Mouse (Mus musculus): ENCODE results near the gene Olfr741. TPM values are rescaled to one million over a fixed set of nuclear protein-coding genes. Genes with fewer than 3 reads are reported as not detected.

Gene Olfr741
- not detected in 2 replicates for polyA plus RNA-seq (2015; fragmentation: Nextera tagmentation; extraction: Ambion mirVana)

GRCm38 (mm10) chr14:50472438-50472837 is at the start of gene Olfr741:
Olfr741 (plus strand) TSS chr14:50472738.
- no peaks in the 10 kb centered on the region for H3K9me3 ChIP-seq
- H3K36me3 ChIP-seq, result no peaks in the 10 kb centered on the region
- ATAC-seq (ENCODE audit: borderline replicate concordance, extremely low read depth, low FRiP score, low TSS enrichment), result no peak
- H3K27ac ChIP-seq, result no peak within 1 kb of the TSS
- H3K9ac ChIP-seq, result no peak within 1 kb of the TSS
- H3K4me3 ChIP-seq, result no peak within 1 kb of the TSS
- H3K27me3 ChIP-seq, result no peaks in the 10 kb centered on the region
- no peak within 1 kb of the TSS for H3K4me2 ChIP-seq
- 69% methylated on average over 2 of the region's 2 CpGs for WGBS
- no peaks in the 10 kb centered on the region for H3K4me1 ChIP-seq

GRCm38 (mm10) chr14:50445245-50445644 is 27.3 kb upstream of the Olfr741 start, which contains the start of gene Olfr740:
Olfr740 (plus strand) TSS chr14:50445545.
- H3K27ac ChIP-seq, result no peak within 1 kb of the TSS
- no peak for ATAC-seq (ENCODE audit: borderline replicate concordance, extremely low read depth, low FRiP score, low TSS enrichment)
- H3K36me3 ChIP-seq, result no peaks in the 10 kb centered on the region
- no peaks in the 10 kb centered on the region for H3K27me3 ChIP-seq
- no peaks in the 10 kb centered on the region for H3K9me3 ChIP-seq
- no peak within 1 kb of the TSS for H3K4me3 ChIP-seq
- no peak within 1 kb of the TSS for H3K4me2 ChIP-seq
- H3K4me1 ChIP-seq, result no peaks in the 10 kb centered on the region
- 79% methylated on average over 3 of the region's 3 CpGs for WGBS
- no peak within 1 kb of the TSS for H3K9ac ChIP-seq

- H3K4me1 ChIP-seq, result no peaks in the 10 kb centered on the region
- H3K9me3 ChIP-seq, result no peaks in the 10 kb centered on the region
- H3K36me3 ChIP-seq, result no peaks in the 10 kb centered on the region
- H3K4me2 ChIP-seq, result no peak overlapping the region
- no peak overlapping the region for H3K27ac ChIP-seq
- WGBS, result 66% methylated on average over 2 of the region's 2 CpGs
- no peak overlapping the region for H3K4me3 ChIP-seq
- no peak overlapping the region for H3K9ac ChIP-seq
- no peak for ATAC-seq (ENCODE audit: borderline replicate concordance, extremely low read depth, low FRiP score, low TSS enrichment)
- no peaks in the 10 kb centered on the region for H3K27me3 ChIP-seq
Measured at GRCm38 (mm10) chr14:50478406-50478805, 5.9 kb downstream of the Olfr741 start.

GRCm38 (mm10) chr14:50503300-50503699 is 30.8 kb downstream of the Olfr741 start, which contains the start of gene Olfr742:
Olfr742 (plus strand) TSS chr14:50503600.
- Histone ChIP-seq H3K9me3 (no peaks in the 10 kb centered on the region), H3K27ac (no peak within 1 kb of the TSS), H3K36me3 (no peaks in the 10 kb centered on the region), H3K4me1 (no peaks in the 10 kb centered on the region), H3K4me2 (no peak within 1 kb of the TSS), H3K4me3 (no peak within 1 kb of the TSS), H3K9ac (no peak within 1 kb of the TSS), H3K27me3 (no peaks in the 10 kb centered on the region)
- ATAC-seq (ENCODE audit: borderline replicate concordance, extremely low read depth, low FRiP score, low TSS enrichment), result no peak
- WGBS, result 33% methylated on average over 2 of the region's 2 CpGs

- H3K4me2 ChIP-seq, result no peak within 1 kb of the TSS
- H3K27me3 ChIP-seq, result no peaks in the 10 kb centered on the region
- no peak within 1 kb of the TSS for H3K27ac ChIP-seq
- no peaks in the 10 kb centered on the region for H3K4me1 ChIP-seq
- H3K36me3 ChIP-seq, result no peaks in the 10 kb centered on the region
- ATAC-seq (ENCODE audit: borderline replicate concordance, extremely low read depth, low FRiP score, low TSS enrichment), result no peak
- H3K9ac ChIP-seq, result no peak within 1 kb of the TSS
- no peaks in the 10 kb centered on the region for H3K9me3 ChIP-seq
- H3K4me3 ChIP-seq, result no peak within 1 kb of the TSS
Measured at GRCm38 (mm10) chr14:50521539-50521938, 49.0 kb downstream of the Olfr741 start, which contains the start of gene Olfr743. Olfr743 (plus strand) TSS chr14:50521839.

Other genes starting within 250 kb of the Olfr741 start
- not detected in 2 replicates for gene Olfr731, start 230.9 kb upstream of the Olfr741 start, polyA plus RNA-seq (2015; fragmentation: Nextera tagmentation; extraction: Ambion mirVana)
- gene Olfr732, start 188.5 kb upstream of the Olfr741 start, polyA plus RNA-seq (2015; fragmentation: Nextera tagmentation; extraction: Ambion mirVana), result not detected in 2 replicates
- not detected in 2 replicates for gene Olfr733, start 171.2 kb upstream of the Olfr741 start, polyA plus RNA-seq (2015; fragmentation: Nextera tagmentation; extraction: Ambion mirVana)
- gene Olfr734, start 146.0 kb upstream of the Olfr741 start, polyA plus RNA-seq (2015; fragmentation: Nextera tagmentation; extraction: Ambion mirVana), result not detected in 2 replicates
- not detected in 2 replicates for gene Olfr735, start 123.9 kb upstream of the Olfr741 start, polyA plus RNA-seq (2015; fragmentation: Nextera tagmentation; extraction: Ambion mirVana)
- gene Tlr11, start 114.8 kb upstream of the Olfr741 start, polyA plus RNA-seq (2015; fragmentation: Nextera tagmentation; extraction: Ambion mirVana), result not detected in 2 replicates
- not detected in 2 replicates for gene Olfr736, start 91.6 kb upstream of the Olfr741 start, polyA plus RNA-seq (2015; fragmentation: Nextera tagmentation; extraction: Ambion mirVana)
- not detected in 2 replicates for gene Olfr738, start 65.2 kb upstream of the Olfr741 start, polyA plus RNA-seq (2015; fragmentation: Nextera tagmentation; extraction: Ambion mirVana)
- gene Olfr739, start 54.1 kb upstream of the Olfr741 start, polyA plus RNA-seq (2015; fragmentation: Nextera tagmentation; extraction: Ambion mirVana), result not detected in 2 replicates
- gene Olfr740, start 27.2 kb upstream of the Olfr741 start, polyA plus RNA-seq (2015; fragmentation: Nextera tagmentation; extraction: Ambion mirVana), result not detected in 2 replicates
- not detected in 2 replicates for gene Olfr742, start 30.9 kb downstream of the Olfr741 start, polyA plus RNA-seq (2015; fragmentation: Nextera tagmentation; extraction: Ambion mirVana)
- not detected in 2 replicates for gene Olfr743, start 49.1 kb downstream of the Olfr741 start, polyA plus RNA-seq (2015; fragmentation: Nextera tagmentation; extraction: Ambion mirVana)
- gene Olfr744, start 142.1 kb downstream of the Olfr741 start, polyA plus RNA-seq (2015; fragmentation: Nextera tagmentation; extraction: Ambion mirVana), result not detected in 2 replicates
- not detected in 2 replicates for gene Olfr745, start 166.7 kb downstream of the Olfr741 start, polyA plus RNA-seq (2015; fragmentation: Nextera tagmentation; extraction: Ambion mirVana)
- gene Olfr746, start 174.3 kb downstream of the Olfr741 start, polyA plus RNA-seq (2015; fragmentation: Nextera tagmentation; extraction: Ambion mirVana), result not detected in 2 replicates
- gene Olfr747, start 220.5 kb downstream of the Olfr741 start, polyA plus RNA-seq (2015; fragmentation: Nextera tagmentation; extraction: Ambion mirVana), result not detected in 2 replicates
- gene Olfr748, start 234.6 kb downstream of the Olfr741 start, polyA plus RNA-seq (2015; fragmentation: Nextera tagmentation; extraction: Ambion mirVana), result not detected in 2 replicates